Mouse (Mus musculus) ZHBTc4 (cell line): ENCODE data around the gene Ndufb7.
"Not testable (repeated sequence)": the region's sequence is repeated elsewhere in the genome, so short reads cannot be mapped to it uniquely, and the experiment has no call there.

Source experiments
- DNase-seq: peaks from one replicate; pipeline ENCODE4 v3.0.0-alpha.2; 2011; ENCODE audit warnings: low read depth, low spot score

Ndufb7 gene

DNA sequence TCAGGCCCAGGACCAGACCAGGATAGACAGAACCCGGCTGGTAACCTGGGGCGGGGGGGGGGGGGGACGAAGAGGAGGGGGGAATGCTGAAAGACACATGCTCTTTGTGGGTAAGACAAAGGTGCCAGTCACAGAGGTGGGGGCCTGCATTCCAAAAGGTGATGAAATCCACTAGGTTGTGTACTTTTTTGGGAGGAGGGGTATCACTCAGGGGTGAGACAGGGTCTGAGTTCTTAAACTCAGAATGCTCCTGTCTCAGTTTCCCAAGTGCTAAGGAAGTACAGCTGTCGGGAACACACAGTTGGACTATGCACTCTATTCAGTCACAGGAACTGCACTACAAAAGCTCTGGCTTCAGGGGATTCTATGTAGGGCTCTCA lies 10.0 kb downstream of the Ndufb7 start:
- DNase-seq = no peak

GRCm38 (mm10) chr8:83576921-83577320 lies 10.4 kb downstream of the Ndufb7 start:
- no peak for DNase-seq

DNA sequence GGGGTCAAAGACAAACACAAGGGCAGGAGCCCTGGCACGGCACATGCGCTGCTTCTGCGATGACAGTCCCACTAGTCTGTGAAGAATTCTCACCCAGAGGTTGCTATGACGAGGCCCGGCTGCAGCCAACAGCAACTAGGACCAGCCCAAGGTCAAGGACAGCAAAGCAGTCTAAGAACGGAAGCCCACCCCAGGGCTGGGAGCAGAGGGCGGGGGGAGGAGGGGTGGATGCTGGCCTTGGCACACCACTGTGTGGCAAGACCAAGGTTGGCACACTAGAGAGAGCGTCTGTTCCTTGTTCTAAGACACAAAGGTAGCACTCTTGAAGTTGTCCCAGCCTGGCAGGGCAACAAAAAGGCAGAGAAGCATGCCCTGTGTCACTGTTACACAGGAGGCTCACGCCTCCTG lies 10.9 kb downstream of the Ndufb7 start:
- peak; percentile 37 for DNase-seq

DNA sequence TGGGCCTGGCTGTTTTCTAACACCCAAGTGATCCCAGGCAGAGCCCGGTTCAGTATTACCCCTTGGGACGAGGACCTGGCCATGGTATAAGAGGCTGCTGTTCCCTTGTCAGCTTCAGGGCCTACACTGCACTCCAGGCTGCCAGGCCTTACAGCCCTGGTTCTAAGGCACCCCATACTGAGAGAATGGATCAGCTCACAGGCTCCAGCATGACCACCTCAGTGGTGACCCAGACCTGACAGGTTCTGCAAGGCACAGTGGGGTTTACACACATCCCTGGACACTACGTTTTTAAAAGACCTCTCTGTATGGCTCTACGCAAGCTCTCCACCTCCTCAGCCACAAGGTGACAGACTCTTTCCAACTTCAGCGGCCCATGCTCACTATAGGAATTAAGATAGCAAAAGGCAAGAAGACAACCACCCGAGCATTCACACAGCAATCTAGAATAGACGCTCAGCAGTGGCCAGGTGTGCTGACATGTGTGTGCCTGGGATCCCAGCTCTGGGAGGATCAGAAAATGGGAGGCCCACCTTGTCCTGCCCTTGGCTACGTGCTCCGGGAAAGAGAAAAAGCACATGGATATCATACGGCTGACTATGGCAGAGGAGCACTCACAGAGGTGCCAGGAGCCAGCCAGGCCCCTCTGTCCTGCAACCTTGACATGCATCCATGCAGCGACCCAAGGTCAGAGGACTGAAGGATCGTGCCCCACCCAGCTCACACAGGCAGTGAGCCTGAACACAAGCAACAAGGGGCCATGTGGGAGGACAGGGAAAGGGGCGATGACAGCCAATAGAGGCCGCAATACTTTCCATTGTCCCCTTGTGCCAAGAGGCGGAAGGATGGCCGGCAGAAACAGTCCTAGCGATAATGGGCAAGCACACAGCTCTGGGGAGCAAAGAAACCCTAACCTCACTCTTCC lies 11.9 kb downstream of the Ndufb7 start:
- DNase-seq = no peak

- DNase-seq = no peak
Observed at GRCm38 (mm10) chr8:83579676-83580075, 13.2 kb downstream of the Ndufb7 start.

DNA sequence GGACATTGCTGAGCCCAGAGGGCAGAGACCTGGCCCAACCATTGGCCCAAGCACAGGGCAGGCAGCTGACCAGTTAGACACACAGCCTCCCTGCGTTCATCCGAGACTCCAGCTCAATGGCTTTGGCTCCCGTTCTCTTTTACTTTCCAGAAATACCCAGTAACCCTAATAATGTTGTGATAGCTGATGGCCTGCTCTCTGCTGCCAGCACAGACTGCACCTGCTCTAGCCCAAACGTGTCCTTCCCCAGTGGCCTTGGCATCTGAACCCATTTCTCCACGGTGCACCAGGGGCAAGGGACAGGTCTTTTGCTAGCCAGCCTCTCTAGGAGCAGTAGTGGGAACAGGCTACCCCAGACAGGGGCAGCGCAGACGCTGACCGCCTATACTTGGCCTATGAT lies 14.4 kb downstream of the Ndufb7 start:
- no peak for DNase-seq

DNA sequence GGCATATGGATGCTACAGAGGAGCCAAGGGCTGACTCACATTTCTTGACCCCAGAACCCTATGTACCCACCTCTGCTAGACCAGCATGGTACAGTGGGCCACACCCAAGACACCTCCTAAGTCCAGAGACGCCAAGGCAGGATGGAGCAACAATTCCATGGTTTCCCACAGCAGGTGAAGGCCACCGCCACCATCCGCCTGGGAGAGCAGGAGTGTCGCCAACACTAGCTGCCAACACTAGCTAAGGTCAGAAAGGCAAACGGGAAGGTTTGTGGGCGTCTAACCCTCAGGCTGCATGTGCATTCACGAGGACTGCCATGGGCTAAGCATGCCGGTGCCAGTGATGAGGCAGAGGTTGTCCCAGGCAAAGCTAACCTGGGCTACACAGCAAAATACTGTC lies 15.8 kb downstream of the Ndufb7 start:
- no peak for DNase-seq

- DNase-seq = peak; percentile 47
Observed at GRCm38 (mm10) chr8:83583236-83583635, 16.8 kb downstream of the Ndufb7 start.

GRCm38 (mm10) chr8:83584771-83585170 lies 18.3 kb downstream of the Ndufb7 start:
- DNase-seq = no peak

DNA sequence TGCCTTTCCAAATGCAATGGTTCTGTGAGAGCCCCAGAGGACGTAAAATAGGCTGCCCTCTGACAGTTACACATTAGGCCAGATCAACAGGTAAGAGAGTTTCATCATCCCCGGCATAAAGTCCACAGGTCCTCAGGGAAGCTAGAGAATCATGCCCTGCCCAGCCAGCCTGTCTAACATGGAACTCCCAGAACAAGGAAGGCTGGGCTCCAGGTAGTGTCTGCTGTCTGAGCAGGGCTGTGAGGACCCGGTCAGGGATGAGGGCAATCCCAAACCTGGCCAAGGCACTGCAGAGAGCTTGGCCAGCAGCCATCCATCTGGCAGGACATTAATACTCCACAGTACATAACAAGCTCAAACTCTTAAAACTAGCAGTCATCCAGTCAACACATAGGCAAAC lies 18.9 kb downstream of the Ndufb7 start:
- DNase-seq = no peak

DNA sequence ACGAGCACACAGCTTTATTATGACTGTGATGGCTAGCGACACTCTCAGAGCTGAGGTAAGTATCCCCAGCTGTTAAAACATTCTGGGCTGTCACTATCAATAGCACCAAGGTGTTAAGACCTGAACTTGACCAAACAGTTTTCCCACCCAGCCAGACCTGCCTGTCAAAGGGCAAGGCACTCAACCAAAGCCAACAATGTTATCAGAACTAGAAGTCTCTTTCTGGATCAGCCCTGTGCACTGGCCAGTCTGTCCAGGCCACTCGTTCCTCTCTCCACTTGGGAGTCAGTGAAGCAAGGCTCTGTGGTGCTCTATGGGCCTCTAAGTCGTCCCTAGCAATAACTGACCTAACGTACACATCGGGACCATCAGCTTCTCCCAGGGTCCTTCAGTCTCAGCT lies 21.2 kb downstream of the Ndufb7 start:
- no peak for DNase-seq

DNA sequence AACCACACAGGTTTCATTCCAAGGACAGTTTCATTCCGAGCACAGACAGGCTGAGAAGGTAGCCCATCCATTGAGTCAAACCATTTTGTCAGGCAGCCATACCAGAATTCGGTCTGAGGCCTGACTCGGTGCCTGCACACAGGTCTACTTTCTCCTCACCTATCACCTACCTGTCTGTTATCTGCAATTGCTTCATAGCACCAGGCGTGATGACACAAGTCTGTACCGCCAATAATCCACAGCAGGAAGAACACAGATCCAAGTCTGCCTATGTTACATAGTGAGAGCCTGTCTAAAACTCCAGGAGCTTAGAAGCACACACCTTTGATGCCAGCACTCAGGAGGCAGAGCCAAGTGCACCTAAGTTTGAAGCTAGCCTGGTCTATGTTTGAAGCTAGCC lies 22.4 kb downstream of the Ndufb7 start:
- no peak for DNase-seq

GRCm38 (mm10) chr8:83590488-83591023 lies 24.1 kb downstream of the Ndufb7 start:
- DNase-seq = peak; percentile 59

GRCm38 (mm10) chr8:83592682-83593081 lies 26.2 kb downstream of the Ndufb7 start:
- no peak for DNase-seq

GRCm38 (mm10) chr8:83593325-83594166 lies 27.1 kb downstream of the Ndufb7 start:
- no peak for DNase-seq

GRCm38 (mm10) chr8:83594167-83595049 lies 27.9 kb downstream of the Ndufb7 start:
- DNase-seq = peak; percentile 98

GRCm38 (mm10) chr8:83595050-83595345 lies 28.5 kb downstream of the Ndufb7 start:
- DNase-seq = not testable (repeated sequence)

DNA sequence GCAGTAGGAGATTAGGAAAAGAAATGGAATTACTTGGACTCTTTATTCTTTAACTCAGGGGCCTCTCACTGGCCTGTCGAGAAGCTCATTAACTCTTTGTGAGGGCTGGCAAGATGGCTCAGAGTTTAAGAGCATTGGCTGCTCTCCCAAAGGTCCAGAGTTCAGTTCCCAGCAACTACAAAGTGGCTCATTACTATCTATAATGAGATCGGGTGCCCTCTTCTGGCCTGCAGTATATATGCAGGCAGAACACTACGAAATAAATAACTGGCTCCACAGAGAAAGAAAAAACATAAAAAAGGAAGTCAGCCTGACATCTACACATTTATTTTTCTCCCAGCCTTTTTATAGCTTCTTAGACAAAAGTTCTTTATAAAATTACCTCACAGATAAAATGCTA lies 29.9 kb downstream of the Ndufb7 start:
- DNase-seq = peak; percentile 60

GRCm38 (mm10) chr8:83598146-83598545 lies 31.7 kb downstream of the Ndufb7 start:
- DNase-seq = peak; percentile 77

DNA sequence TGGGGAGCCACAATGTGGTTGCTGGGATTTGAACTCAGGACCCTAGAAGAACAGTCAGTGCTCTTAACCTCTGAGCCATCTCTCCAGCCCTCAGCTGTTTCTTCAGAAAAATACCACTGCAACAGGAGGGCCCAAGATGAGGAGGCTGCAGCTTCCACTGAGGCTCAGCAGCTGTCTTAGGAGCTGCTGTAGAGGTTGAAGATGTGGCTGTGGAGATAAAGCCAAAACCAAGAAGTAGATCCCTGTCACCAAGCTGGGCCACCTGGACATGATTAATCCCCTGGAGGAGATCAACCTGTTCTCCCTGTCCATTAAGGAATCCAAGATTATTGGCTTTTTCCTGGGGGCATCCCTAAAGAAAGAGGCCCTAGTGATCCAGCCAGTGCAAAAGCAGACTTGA lies 33.3 kb downstream of the Ndufb7 start:
- no peak for DNase-seq

DNA sequence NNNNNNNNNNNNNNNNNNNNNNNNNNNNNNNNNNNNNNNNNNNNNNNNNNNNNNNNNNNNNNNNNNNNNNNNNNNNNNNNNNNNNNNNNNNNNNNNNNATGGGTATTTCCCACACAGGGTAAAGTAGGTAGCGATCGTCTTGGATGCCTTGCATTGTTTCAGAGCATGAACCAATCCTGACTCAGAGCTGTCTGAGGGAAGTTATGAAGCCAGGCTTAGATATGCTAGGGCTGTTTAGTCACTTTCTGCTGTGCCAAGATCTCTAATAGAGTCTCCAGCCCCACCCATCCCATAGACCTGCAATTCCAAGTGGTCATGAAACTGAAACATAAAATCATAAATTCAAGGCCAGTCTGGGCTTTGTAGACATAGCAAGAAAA lies 36.2 kb downstream of the Ndufb7 start:
- DNase-seq = no peak
